Mouse (Mus musculus) megakaryocyte, embryonic 14.5 days (primary cell): ENCODE data around the gene L3mbtl1.

Source experiments
- FLI1 ChIP-seq: IDR thresholded peaks from 2 replicates; pipeline ENCODE4 v1.6.1; 2012; ENCODE audit warnings: low read length, inconsistent platforms, mixed read lengths
- GATA1 ChIP-seq: IDR thresholded peaks from 3 replicates; pipeline ENCODE4 v1.6.1; 2012; ENCODE audit warnings: mixed read lengths, low read length, inconsistent platforms, borderline replicate concordance

GRCm38 (mm10) chr2:162931674-162932650 is 11.3 kb upstream of the L3mbtl1 start:
- TF ChIP-seq GATA1 (no peak), FLI1 (no peak)
